Mouse (Mus musculus) heart, embryonic 11.5 days (tissue): ENCODE data around the gene Snrpf. TPM values are rescaled to one million over a fixed set of nuclear protein-coding genes. Genes with fewer than 3 reads are reported as not detected.

Experiments used
- ATAC-seq: fragments of 200-750 bp; cut with Nextera tagmentation; replicated peaks from 2 replicates; pipeline ENCODE4 v1.8.0; 2017; ENCODE audit warnings: moderate library complexity; ENCODE audit not compliant: insufficient number of reproducible peaks, low FRiP score, low TSS enrichment
- H3K27ac ChIP-seq: fragments of 300-500 bp; sonication (generic); 2 replicates; pipeline ENCODE4 v1.5.1; 2014; ENCODE audit warnings: mild to moderate bottlenecking, low read depth, low read length
- H3K27me3 ChIP-seq: fragments of 300-500 bp; sonication (generic); 2 replicates; pipeline ENCODE4 v1.6.1; 2014; ENCODE audit warnings: mild to moderate bottlenecking, low read length, mixed read lengths; ENCODE audit not compliant: control insufficient read depth, insufficient read depth
- H3K36me3 ChIP-seq: fragments of 300-500 bp; sonication (generic); 2 replicates; pipeline ENCODE4 v1.6.1; 2014; ENCODE audit warnings: mild to moderate bottlenecking, low read length, moderate library complexity, mixed read lengths; ENCODE audit not compliant: control insufficient read depth, insufficient read depth
- H3K4me1 ChIP-seq: fragments of 300-500 bp; sonication (generic); 2 replicates; pipeline ENCODE4 v1.6.1; 2014; ENCODE audit warnings: low read length; ENCODE audit not compliant: control insufficient read depth, insufficient read depth
- H3K4me2 ChIP-seq: fragments of 300-500 bp; sonication (generic); 2 replicates; pipeline ENCODE4 v1.6.1; 2014; ENCODE audit warnings: mild to moderate bottlenecking, moderate library complexity
- H3K4me3 ChIP-seq: fragments of 300-500 bp; sonication (generic); 2 replicates; pipeline ENCODE4 v1.5.1; 2014; ENCODE audit warnings: low read depth, low read length
- H3K9ac ChIP-seq: fragments of 300-500 bp; sonication (generic); 2 replicates; pipeline ENCODE4 v1.6.1; 2014; ENCODE audit warnings: mild to moderate bottlenecking, low read depth, low read length, moderate library complexity
- H3K9me3 ChIP-seq: fragments of 300-500 bp; sonication (generic); replicated peaks from 2 replicates; pipeline ENCODE4 v1.6.1; 2016; ENCODE audit warnings: low read length; ENCODE audit not compliant: control insufficient read depth
- WGBS: fragments of 180-500 bp; shearing (Covaris S2); extraction: QIAGEN DNeasy Blood & Tissue Kit; methylation state at CpG from one replicate; pipeline ENCODE4 v1.1.7; 2014; ENCODE audit not compliant: insufficient replicate concordance; 5-methylcytosine and 5-hydroxymethylcytosine counted together
- polyA plus RNA-seq: library from polyadenylated mRNA; unstranded; fragments of >200 nt; fragmentation: Nextera tagmentation; extraction: Ambion mirVana; gene quantifications from 2 replicates; pipeline ENCODE4 v1.2.1, GENCODE M21; 2014

Snrpf gene
- polyA plus RNA-seq, 1 experiment from 2014 or later: 98.2 TPM

DNA sequence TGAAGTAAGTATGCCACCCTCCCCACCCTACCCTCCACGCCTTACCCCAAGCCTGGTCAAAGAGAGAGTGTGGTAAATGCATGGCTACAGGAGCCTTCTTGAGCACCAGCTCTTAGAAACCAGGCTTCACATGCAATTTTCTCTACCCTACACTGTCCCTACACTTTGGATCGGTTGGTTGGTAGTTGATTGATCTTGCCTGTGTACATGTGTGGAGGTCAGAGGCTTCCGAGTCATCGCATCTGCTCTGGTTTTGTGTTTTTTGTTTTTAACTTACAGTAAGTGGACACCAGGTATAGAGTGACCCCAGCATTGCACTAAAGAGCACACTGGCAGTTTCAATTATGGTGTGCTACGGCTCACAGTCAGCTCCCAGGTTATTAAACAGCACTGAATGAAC lies 45.3 kb downstream of the Snrpf start:
- no peaks in the 10 kb centered on the region for H3K9me3 ChIP-seq
- no peak overlapping the region for H3K9ac ChIP-seq
- ATAC-seq: no peak
- H3K27me3 ChIP-seq: no peaks in the 10 kb centered on the region
- H3K4me2 ChIP-seq: no peak overlapping the region
- no peak overlapping the region for H3K4me3 ChIP-seq
- 71% methylated on average over 5 of the region's 5 CpGs for WGBS
- no peaks in the 10 kb centered on the region for H3K36me3 ChIP-seq
- H3K4me1 ChIP-seq: peaks cover 5% of the 10 kb centered on the region; the same call in 1 of the 2 replicates
- no peak overlapping the region for H3K27ac ChIP-seq

DNA sequence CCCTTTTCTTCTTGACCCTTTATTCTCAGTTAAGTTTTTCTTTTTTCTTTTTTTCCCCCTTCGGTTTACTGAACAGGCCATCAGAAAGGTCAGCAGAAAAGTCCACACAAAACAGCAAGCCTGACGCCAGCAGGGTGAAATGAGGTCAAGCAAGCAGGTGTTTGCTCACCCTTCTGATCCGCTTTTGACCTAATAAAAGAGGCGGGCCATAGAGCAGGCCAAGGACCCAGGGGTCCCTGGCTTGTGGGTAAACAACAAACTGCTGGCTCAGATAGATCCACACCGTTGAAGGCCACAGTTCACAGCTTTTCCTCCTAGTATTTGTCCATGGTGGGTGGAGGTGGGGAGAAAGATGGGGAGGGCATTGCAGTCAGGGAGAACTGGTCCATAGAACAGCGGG lies 46.3 kb downstream of the Snrpf start:
- no peak for ATAC-seq

DNA sequence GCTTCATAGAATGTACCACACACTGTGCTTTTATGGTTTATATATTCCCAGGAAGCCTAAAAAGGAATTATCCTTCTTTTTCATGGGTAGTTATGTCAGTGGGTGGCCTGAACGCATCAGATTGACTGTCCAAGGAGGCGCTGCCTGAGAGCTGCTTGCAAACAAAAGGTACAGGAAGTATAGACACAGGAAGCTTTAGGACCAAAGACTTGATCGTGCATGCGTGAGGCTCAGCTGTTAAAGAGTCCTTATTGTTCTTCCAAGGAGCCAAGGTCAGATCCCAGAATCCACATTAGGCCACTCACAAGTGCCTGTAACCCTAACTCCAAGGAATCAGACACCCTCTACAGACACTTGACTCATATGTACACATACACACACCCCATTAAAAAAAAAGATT lies 47.1 kb downstream of the Snrpf start:
- no peak for ATAC-seq

More for the DNA sequence above, 46.3 kb downstream of the Snrpf start:
- no peak overlapping the region for H3K27ac ChIP-seq
- no peaks in the 10 kb centered on the region for H3K27me3 ChIP-seq
- H3K4me2 ChIP-seq: no peak overlapping the region
- H3K36me3 ChIP-seq: no peaks in the 10 kb centered on the region
- H3K4me3 ChIP-seq: no peak overlapping the region
- WGBS: 71% methylated on average over 6 of the region's 6 CpGs
- H3K9me3 ChIP-seq: no peaks in the 10 kb centered on the region
- peaks cover 5% of the 10 kb centered on the region; the same call in 1 of the 2 replicates for H3K4me1 ChIP-seq
- H3K9ac ChIP-seq: no peak overlapping the region

DNA sequence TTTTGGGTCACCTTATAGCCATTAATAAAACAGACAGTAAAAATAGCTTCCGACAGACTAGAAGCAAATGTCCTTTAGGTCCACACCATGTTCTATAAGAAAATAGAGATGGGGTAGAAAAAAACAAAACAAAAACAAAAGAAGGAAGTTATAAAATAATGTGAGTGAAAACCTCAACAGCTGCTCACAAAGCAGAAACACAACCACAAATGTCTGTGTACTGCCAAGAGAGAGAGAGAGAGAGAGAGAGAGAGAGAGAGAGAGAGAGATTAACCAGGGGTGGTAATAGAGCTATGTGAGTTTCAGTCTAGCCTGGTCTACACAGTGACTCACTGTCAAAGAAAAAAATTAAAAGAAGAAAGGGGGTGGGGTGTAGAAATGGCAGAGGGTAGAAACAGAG lies 47.9 kb downstream of the Snrpf start:
- no peak for ATAC-seq
- H3K4me3 ChIP-seq: no peak overlapping the region
- no peak overlapping the region for H3K9ac ChIP-seq
- H3K36me3 ChIP-seq: no peaks in the 10 kb centered on the region
- WGBS: 78% methylated on average over 1 of the region's 1 CpGs
- no peak overlapping the region for H3K4me2 ChIP-seq
- peaks cover 5% of the 10 kb centered on the region; the same call in 1 of the 2 replicates for H3K4me1 ChIP-seq
- H3K27me3 ChIP-seq: peaks cover 5% of the 10 kb centered on the region; the same call in 1 of the 2 replicates
- no peaks in the 10 kb centered on the region for H3K9me3 ChIP-seq
- no peak overlapping the region for H3K27ac ChIP-seq

More for the DNA sequence above, 47.1 kb downstream of the Snrpf start:
- Histone ChIP-seq H3K9ac (no peak overlapping the region), H3K4me2 (no peak overlapping the region), H3K27ac (no peak overlapping the region), H3K4me1 (peaks cover 5% of the 10 kb centered on the region; the same call in 1 of the 2 replicates), H3K4me3 (no peak overlapping the region), H3K27me3 (peaks cover 5% of the 10 kb centered on the region; the same call in 1 of the 2 replicates), H3K9me3 (no peaks in the 10 kb centered on the region), H3K36me3 (no peaks in the 10 kb centered on the region)
- WGBS: 69% methylated on average over 4 of the region's 4 CpGs

DNA sequence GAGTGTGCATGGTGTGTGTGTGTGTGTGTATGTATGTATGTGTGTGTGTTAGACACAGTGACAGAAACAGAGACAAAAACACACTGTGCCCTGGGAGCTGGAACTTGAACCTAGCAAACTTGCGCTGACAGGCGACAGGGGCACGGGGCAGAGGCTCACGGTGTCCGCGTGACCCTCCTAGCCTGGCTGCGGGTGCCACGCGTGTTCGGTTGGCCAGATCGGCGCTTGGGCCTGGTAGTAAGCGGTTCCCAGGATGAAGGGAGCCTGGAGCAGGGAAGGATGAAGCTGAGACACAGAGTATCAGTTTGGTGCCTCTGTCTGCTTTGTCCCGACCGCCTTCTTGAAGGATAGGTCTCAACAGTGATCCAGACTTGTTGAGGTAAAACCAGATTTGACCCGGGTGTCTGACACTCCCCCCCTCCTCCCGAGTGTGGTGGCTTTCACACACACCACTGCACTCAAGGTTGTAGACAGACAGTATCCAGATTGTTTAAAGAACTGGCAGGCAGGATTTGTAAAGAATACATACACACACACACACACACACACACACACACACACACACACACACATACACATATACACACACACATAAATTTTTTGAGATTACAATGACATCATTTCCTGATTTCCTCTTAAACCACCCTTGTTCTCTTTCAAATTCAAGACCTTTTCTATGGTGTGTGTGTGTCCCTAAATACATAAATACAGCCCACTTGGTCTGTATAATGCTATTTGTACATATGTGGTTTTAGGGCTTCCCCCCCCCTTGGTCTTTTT lies 48.9 kb downstream of the Snrpf start, which contains the start of gene Ccdc38:
Gene Ccdc38 (plus strand): TSS at position 202 of the 780 bp plus-strand sequence.
- H3K4me2 ChIP-seq: peak within 1 kb of the TSS; percentile 61
- H3K9me3 ChIP-seq: no peaks in the 10 kb centered on the region
- WGBS: 53% methylated on average over 17 of the region's 17 CpGs
- H3K36me3 ChIP-seq: no peaks in the 10 kb centered on the region
- peaks cover 7% of the 10 kb centered on the region for H3K27me3 ChIP-seq
- ATAC-seq: peak; percentile 29; the same call in 1 of the 2 replicates
- H3K9ac ChIP-seq: peak within 1 kb of the TSS; percentile 40
- peak within 1 kb of the TSS; percentile 33 for H3K4me3 ChIP-seq
- peaks cover 5% of the 10 kb centered on the region; the same call in 1 of the 2 replicates for H3K4me1 ChIP-seq
- peak within 1 kb of the TSS; percentile 29; the same call in 1 of the 2 replicates for H3K27ac ChIP-seq

DNA sequence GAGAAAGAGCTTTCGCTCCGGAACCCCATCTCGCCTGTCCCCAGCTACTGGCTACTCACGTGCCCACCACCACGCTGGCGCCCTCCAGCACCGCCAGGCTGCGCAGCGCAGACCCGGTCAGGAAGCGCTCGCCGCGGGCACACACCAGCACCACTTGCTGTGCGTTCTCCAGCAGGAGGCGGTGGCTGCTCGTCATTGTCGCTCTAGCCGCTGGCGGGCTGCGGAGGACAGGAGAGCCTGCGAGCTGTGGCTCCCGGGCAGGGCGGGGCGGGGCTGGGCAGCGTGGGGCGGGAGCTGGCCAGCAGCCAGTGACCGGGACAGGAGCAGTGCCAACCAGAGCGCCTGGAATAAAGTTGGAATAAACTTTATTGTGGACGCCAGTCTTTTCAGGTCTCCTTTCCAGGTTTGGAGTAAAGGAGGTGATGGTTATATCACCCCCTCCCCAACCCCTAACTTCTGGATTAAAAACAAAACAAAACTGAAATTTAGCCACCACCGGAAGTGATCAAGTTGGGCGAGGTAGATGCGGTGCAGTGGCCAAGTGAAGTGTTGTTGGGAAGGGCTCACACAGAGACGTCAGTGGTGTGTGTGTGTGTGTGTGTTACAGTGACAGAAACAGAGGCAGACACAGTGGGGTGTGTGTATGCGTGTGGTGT lies 49.6 kb downstream of the Snrpf start, which contains the start of gene Amdhd1:
Gene Amdhd1 (minus strand): TSS at position 259 of the 656 bp plus-strand sequence.
- WGBS: 3% methylated on average over 34 of the region's 35 CpGs
- peak within 1 kb of the TSS; percentile 61 for H3K4me2 ChIP-seq

DNA sequence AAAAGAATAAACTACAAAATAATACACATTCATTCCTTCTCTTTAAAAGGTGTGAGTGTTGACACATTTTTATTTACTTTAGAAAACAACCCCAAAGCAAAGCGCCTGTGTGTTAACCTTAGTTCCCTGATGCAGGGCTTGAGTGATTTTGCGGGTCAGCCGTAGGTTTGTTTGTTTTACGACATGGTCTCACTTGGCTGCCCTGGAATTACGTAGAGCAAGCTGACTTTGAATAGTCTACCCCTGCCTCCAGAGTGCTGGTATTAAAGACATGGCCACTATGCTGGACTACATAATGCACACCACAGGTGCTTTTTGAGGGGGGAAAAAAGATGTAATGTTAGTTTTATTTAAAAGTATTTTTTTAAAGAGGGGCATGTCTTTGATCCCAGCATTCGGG lies 50.7 kb downstream of the Snrpf start:
- no peak overlapping the region for H3K9ac ChIP-seq
- no peaks in the 10 kb centered on the region for H3K36me3 ChIP-seq
- peaks cover 5% of the 10 kb centered on the region for H3K4me1 ChIP-seq
- H3K9me3 ChIP-seq: no peaks in the 10 kb centered on the region
- ATAC-seq: no peak
- H3K27me3 ChIP-seq: peaks cover 18% of the 10 kb centered on the region
- no peak overlapping the region for H3K27ac ChIP-seq
- no peak overlapping the region for H3K4me2 ChIP-seq
- 54% methylated on average over 6 of the region's 6 CpGs for WGBS
- H3K4me3 ChIP-seq: no peak overlapping the region

More for the DNA sequence above, 49.6 kb downstream of the Snrpf start, which contains the start of gene Amdhd1:
- Histone ChIP-seq H3K27ac (peak within 1 kb of the TSS; percentile 29; the same call in 1 of the 2 replicates), H3K4me3 (peak within 1 kb of the TSS; percentile 33), H3K9me3 (no peaks in the 10 kb centered on the region), H3K36me3 (no peaks in the 10 kb centered on the region), H3K4me1 (peaks cover 5% of the 10 kb centered on the region; the same call in 1 of the 2 replicates), H3K9ac (peak within 1 kb of the TSS; percentile 40), H3K27me3 (peaks cover 9% of the 10 kb centered on the region)
- peak; percentile 84 for ATAC-seq

DNA sequence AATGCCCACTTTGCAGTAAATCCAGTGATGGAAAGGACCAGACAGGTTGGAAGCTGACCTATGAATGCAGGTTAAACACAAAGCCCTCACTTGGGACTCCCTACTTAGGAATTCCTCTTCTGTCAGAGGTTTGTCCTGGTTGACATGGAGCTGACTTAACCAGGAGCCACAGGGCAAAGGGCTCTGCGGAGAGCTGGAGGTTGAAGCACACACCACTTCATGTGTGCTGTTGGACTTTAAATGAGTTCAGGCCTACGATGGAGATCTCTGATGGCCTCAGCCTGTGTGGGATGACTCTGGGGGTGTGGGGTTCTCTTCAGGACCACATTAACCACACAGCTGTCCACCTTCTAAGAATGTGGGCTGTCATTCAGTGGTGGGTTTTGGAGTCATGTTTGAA lies 51.2 kb downstream of the Snrpf start:
- Histone ChIP-seq H3K4me1 (peaks cover 5% of the 10 kb centered on the region), H3K27ac (no peak overlapping the region), H3K9me3 (no peaks in the 10 kb centered on the region), H3K36me3 (no peaks in the 10 kb centered on the region), H3K9ac (no peak overlapping the region), H3K27me3 (peaks cover 18% of the 10 kb centered on the region), H3K4me2 (no peak overlapping the region), H3K4me3 (no peak overlapping the region)
- no peak for ATAC-seq
- WGBS: 85% methylated on average over 2 of the region's 2 CpGs
